Mouse (Mus musculus) frontal cortex, adult (tissue): Measurements from ENCODE around the gene Ntn5.
"Not testable (repeated sequence)": the region's sequence is repeated elsewhere in the genome, so short reads cannot be mapped to it uniquely, and the experiment has no call there.

ENCODE experiments used
- ATAC-seq: cut with Nextera tagmentation; 2 replicates; pipeline ENCODE4 v1.9.2; 2017; ENCODE audit warnings: mild to moderate bottlenecking, moderate library complexity, mixed read lengths; ENCODE audit not compliant: low TSS enrichment

Gene Ntn5

DNA sequence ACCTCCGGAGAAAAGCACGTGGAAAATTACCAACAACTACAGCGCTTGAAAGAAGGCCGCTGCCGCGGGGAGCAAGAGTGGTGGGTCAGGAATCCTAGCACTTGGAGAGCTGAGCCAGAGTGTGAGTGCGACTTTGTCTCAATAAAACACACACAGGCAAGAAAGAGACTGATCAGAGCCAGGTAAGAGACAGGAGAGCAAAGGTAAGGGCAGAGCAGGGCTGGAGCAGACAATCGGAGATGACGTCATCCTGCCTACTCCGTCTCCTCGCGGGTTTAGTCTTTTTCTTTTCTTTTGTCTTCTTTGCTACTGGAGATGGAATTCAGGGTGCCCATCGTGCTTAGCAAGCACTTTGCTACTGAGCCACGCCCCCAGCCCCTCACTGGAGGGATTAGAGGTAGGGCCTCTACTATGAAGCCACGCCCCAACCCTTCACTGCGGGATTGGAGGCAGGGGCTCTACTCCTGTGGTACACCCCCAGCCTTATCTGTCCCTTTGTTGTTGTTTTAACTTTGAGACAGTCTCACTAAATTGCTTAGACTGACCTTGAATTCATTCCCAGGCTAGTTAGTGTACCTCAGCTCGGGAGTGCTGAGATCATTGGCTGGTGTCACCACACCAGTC, 29.3 kb upstream of the Ntn5 start:
- ATAC-seq: no peak

DNA sequence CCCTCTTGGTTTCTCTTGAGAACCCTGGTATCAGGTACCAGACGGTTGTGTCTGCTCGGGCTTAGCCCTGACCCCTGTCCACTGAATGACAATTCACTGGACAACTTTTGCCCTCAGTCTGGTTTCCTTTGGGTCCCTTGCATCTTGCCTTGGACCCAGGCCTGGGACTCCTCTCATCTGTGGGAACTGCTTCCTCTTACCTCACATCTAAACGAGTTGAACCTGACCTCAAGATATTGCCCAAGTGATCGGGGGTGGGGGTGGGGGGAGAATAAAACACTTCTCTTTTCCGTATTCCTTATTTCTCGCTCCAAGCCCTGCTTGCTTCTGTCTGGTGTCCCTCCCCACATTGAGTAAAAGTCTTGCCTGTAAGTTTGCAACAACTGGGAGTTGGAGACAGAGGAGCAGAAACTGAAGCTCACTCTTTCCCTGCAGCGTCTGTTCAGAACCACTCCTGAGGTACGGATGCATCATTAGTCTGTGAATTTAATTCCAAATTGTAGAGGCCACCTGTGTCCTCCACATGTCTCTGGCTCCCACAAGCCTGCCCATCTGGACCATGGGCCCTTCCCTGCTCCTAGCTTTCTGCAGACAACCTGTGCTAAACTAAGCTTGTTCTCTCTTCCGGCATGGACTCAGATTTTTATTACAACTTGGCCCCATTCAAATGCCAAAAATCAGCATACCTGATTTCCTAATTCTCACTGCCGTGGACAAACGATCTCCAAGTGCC, 22.9 kb upstream of the Ntn5 start:
- no peak for ATAC-seq

DNA sequence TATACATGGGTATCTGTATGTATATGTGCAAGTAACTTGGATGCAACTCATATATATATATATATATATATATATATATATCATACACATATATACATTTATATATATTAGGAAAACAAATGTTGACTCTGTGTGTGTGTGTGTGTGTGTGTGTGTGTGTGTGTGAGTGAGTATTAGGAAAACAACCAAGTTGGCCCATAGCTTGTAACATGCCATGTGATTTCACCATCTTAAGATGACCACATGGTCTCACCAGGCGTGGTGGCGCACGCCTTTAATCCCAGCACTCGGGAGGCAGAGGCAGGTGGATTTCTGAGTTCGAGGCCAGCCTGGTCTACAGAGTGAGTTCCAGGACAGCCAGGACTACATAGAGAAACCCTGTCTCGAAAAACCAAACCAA, 22.1 kb upstream of the Ntn5 start:
- ATAC-seq: not testable (repeated sequence)

DNA sequence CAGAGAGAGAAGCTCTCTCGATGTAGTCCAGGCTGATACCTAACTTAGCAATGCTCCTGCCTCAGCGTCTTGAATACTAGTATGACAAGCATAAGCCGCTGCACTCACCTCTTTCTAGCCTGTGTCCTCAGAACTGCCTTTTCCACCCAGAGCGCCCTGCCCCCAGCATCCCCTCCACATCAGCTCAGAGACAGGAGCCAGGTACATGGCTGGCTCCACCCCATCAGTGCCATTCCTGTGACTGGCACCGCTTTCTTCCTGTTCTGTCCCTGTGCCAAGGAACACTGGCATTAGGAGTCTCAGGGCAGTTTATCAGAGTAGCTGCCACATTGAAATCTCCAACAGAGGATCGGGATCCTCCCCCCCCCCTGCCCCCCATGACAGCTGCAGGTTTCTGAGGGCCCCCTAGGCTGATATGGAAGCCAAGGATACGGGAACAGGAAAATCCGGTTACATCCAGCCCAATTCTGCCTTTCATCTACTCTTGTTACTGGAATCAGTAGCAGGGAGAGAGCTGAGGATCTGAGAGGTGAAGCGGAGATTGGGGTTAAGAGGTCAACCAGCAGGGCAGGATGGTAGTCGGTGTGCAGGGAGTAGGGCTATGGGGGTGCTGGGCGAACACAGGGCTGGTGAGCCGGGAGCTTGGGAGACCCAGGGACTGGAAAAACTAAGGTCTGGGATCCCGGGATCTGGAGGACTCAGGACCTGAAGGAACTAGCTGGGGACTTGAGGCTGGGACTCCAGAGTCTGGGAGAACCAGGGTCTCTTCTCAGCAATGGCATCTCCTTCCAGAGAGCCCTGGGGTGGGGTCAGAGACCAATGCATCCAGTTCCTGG, 18.3 kb upstream of the Ntn5 start:
- ATAC-seq: no peak

DNA sequence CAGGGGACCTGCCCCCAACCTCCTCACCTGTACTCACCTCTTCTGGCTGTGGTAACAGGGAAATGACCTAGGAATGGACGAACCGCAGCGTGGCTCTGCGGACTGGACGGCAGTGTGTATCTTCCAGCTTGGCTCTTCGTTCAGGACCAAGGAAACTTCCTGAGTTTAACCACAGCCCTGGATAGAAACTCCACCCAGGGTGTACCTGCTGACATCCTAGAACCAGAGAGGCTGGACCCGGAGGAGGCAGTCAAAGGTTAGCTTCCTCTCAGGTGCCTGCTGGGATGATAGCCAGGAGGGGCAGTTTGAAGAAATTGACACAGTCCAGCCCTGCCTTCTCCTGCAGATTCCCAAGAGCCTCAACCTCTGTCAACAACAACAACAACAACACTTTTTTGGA, 17.7 kb upstream of the Ntn5 start, which contains the start of gene Fut2:
Fut2 (minus strand) TSS at position 234 of the 400 bp plus-strand sequence.
- no peak for ATAC-seq

DNA sequence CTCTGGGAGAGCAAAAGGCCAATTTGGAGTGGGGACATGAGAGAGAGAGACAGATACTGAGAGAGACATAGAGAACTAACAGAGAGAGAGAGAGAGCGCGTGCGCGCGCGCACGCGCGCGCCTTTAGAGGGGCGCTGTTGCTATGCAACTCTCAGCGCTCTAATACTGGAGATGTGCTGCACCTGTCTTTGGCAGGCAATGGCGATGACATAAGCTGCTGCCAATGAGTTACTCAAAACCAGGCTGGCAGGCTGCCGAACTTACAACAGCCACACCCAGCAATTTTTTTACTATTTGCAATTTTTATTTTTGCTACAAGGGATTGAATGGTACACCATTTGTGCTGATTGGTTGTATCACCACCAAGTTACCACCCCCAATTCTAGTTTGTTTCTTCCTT, 16.1 kb upstream of the Ntn5 start:
- no peak for ATAC-seq

DNA sequence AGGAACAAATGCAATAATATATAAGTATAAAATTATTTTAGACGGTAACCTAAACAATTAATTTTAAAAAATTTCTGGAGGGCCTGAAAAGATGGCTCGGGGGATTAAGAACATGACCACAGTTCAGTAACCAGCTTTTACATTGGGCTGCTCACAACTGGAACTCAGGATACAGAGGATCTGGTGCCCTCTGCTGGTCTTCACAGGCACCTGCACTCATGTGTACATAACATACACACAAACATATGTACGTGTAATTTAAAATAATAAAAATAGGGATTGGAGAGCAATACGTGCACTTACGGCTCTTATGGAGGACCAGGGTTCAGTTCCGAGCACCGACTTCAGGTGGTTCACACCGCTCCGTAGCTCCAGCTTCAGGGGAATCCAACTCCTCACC, 14.9 kb upstream of the Ntn5 start:
- no peak for ATAC-seq

DNA sequence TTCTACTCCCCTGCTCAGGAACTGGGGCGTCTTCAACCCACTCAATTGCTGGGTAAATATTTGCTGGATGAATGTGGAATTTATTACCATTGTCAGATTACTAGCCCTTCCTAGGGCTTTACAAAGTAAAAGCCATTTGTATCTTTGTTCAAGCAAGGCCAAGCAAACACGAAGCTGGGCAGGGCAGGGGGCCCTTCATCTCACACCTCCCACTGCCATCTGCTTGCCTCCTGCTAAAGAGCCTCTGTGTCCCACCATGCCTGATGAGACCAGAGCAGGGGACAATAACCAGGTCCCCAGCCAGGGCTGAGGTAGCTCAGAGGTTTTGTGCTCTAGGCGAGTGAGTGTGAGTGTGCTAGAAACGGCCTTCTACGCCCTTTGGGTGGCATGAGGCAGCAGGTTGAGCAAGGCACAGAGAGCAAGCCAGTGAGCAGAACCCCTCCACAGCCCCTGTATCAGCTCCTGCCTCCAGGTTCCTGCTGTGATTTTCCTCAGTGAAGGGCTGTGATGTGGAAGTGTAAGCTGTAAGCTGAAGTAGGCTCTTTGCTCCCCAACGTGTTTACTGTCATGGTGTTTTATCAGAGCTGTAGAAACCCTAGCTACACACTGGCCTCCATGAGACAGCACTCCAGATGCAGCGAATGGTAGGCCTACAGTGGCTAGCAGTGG, 6.1 kb upstream of the Ntn5 start:
- ATAC-seq: no peak

DNA sequence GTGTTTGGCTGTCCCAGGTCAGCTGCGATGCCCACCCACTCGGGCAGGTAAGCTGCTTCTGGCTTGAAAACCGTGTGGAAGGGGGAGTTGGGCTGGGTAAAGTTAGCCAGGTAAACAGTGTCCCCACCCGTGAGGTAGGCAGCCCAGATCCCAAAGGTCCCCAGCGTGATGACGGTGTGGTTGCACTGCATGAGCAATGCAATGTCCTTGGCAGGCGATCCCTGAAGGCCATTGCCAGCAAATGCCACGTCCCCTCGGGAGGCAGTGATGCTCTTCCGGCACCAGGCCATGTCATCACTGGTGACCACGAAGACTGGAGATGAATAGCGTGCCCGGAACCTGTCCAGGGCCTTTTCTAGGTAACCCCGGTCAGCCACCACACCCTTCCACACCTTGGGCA, 5.3 kb upstream of the Ntn5 start:
- no peak for ATAC-seq

DNA sequence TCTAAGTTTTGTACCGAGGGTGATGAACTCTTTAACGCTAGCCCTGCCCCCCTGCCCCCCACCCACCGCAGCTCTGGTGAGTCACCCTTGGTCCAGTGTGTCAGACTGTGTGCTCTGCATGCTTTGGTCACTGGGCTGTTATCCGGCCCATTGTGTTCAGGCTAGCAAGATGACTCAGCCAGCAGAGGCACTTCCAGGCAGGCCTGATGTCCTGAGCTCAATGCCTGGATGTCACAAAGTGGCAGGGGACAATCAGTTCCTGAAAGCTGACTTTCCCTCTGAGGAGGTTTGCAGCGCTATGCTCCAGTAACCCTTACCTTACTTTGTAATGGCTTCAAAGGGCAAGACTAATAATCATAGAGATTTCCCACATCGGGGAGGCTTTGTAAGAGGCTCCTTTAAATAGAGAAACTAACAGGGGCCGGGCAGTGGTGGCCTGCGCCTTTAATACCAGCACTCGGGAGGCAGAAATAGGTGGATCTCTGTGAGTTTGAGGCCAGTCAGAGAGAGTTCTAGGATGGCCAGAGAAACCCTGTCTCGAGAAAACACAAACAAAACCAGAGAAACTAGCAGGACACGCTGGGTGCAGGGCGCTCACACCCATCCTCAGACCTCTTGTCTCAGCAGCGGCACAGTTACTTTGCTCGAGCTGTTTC, 3.7 kb upstream of the Ntn5 start:
- ATAC-seq: no peak

DNA sequence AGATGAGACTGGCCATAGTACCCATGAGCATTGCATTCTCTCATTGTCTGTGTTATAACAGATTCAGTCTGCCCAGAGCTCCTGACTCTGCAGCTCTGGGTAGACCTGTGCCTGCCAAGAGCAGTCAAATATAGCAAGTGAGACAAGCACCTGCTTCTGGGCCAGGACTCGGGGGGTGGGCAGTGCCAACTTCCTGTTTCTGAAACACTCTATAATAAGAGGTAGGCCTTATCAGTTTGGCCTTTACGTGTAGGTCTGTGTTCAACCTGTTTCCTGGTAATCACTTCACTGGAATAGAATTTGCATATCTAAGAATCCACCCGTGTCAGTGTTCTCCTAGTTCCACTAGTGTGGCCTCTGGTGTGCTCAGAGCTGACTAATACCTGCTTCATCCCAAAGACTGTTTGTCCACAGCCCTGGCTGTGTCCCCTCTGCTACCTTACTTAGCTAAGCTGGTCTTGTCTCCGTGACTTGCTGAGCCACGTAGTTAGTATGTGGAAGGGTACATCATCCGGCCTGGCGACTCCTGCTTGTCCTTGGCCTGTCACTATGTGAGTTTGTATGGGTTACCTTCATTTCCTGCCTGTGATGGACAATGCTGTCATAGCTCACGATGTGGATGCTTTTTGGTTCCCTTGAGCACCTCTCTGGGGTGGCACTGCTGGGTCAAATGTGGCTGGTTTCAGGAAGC, 2.6 kb upstream of the Ntn5 start:
- no peak for ATAC-seq

DNA sequence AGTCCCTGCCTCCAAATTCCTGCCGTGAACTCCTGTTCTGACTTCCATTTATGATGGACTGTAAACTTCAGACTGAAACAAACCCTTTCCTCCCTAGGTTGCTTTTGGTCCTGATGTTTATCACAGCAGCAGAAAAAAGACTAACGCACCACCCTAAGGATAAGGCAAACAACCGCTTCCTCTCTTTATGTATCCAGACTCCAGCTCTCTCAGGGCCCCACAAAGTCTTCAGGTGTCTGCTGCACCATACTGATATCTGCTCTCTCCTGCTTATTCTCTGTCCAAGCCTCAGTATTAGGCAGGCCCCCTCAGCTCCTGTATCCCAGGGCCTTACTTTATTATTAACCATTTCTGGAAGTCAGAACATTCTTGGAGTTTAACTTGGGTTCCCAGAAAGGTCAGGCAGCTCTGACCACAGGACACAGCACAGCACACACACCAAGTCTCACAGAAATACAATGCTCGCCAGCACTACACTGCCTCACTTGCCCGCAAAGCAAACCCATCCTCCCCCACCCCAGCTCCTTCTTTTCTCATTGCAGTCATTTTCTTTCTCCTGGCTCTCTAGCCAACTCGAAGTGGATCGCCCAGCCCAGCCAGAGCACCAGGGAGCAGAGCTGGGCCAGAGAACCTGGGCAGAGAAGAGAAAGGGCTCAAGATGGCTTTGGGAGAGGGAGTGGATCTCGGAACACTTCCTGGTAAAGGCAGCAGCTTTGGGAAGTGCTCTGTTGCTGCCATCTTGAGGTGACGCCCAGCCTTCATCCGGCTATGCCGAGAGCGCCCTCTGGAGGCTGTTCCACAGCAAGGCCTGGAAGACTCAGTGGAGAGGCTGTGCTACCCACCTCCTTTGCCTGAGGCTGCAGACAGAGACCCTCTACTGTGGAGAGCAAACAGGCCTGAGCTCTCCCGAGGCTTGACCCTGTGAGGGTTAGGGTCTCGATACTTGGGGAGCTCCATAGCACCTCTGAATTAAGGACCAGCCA, 1.4 kb upstream of the Ntn5 start:
- ATAC-seq: peak; percentile 77

DNA sequence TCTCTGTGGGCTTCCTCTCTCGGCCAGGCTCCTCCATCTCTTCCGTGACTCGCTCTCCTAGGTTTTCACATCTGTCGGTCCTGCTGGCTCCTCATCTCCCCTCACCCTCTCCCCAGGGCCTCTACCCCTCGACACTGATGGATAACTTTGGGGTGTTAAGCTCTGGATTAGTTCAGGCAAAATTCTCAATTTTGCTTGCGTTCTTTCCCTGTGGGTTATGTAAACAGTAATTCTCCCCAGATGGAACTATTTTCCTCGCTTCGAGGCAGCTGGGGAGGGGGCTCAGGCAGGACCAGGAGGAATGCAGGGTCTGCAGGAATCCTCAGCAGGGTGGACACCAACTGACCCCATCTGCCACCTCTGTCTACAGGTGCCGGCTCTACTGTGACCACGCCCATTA, 2.0 kb downstream of the Ntn5 start:
- no peak for ATAC-seq

DNA sequence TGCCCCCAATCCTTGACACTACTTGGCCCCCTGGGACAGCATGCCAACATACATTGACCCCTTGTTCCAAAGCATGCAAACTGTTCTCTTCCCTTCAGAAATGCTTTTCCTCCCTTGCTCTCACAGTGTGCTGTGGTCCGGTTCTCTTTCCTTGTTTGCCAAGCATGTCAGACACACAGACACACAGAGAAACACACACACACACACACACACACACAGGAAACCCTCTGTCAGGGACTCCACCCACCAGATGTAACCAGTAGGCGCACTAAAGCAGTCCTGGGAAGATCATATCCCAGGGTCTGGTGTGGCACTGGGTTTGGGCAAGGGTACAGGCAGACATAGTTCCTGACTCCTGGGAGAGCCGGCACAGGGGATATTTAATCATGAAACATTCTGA, 3.0 kb downstream of the Ntn5 start:
- ATAC-seq: no peak

DNA sequence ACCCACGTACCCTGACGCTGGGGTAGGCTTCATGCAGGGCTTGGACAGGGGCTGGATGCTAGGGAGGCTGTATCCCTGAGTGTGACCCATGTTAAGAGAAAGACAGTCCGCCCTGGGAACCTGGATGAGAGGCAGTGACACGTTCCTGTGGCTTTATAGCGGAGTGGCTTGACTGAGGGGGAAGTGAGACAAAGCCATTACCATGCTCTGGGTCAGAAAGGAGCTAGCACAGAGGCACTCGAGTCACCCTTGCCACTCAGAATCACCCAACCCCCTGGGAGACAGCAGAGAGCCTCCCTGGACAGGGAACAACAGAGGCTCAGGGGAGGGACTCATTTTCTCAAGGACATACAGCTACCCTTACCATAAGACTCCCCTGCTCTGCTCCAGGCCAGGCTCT, 5.3 kb downstream of the Ntn5 start:
- ATAC-seq: no peak

DNA sequence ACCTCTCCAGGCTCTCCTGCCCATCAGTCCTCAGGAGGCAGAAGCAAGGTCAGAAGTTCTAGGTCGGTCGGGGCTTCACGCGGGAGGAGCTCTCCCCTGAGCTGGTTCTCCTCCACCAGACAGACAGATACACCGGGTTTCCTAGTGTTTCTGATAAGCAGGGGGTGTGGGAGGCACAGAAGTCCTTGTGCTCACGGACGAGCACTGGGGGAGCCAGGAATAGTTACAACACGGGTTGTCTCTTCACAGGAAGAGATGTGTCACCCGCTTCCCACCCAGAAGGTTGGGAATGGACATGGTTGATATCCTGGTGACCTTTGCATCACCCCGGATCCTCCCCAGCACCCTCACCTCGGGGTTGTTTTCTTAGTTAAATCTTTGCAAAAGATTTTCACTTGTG, 6.0 kb downstream of the Ntn5 start:
- no peak for ATAC-seq

DNA sequence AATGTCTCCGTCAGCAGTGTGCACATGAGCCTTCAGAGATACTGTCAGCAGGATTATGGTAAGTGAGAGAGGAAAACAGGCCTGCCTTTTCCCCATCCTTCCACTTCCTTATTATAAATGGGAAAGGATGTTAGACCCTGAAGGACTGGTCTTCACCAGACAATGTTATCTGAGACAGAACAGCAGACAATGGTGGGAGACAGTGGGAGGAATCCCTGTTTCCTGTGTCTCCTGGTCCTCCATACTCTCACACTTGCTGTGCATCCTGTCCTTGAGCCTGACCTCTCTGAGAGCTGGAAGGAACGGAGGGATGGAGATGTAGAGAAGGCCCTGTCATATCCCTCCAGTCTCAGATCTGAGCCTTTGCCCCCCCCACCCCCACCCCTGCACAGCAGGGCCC, 8.5 kb downstream of the Ntn5 start:
- no peak for ATAC-seq

DNA sequence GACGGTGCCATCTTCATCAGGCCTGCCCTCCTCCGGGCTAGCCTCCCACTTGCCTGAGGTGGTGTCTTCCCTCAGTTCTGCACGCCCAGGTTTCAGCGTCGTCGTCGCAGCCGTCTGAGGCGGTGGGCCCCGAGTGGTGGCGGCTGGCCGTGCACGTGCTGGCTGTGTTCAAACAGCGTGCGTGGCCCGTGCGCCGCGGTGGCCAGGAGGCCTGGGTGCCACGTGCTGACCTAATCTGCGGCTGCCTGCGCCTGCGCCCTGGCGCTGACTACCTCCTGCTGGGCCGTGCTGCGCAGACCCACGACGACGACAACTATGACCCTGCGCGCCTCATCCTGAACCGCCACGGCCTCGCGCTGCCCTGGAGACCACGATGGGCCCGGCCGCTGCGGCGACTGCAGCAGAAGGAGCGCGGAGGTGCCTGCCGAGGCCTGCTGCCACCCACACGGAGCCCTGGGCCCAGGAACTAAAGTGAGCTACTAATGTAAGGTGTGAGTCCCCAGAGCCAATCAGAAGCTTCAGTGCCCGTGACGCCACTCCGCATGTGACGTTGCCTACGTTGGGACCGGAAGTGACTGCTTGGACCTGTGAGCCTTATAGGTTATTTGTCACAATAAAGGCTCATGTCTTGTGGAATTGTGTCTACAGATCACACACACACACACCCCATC, 10.2 kb downstream of the Ntn5 start, which contains the start of gene Sec1:
Sec1 (minus strand) TSS at position 482 of the 671 bp plus-strand sequence.
- no peak for ATAC-seq

DNA sequence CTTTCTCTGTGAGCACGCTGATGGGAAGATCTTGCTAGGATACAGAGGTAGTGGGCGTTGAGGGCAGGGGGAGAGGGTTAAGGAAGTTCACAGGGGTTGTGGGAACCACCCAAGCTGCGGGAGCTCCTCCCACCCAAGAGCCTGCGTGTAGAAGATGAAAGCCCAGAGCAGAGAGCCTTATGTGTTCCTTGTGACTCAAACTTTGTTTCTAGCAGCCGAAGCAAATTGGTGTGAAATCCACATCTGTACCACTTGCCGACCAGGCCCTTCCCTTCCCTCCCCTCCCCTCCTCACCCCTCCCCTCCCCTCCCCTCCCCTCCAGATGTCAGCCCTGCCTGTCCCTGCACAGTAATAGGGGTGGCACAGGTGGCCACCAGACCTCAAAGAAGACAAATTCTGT, 11.3 kb downstream of the Ntn5 start:
- no peak for ATAC-seq
